Mouse (Mus musculus): ENCODE measurements at regions not wholly inside any gene's neighbourhood (a gene's known extent, or its start where the extent isn't known, plus 50 kb on each side); places are given as distances from the start of the nearest gene placed in this dataset.
A peak's percentile ranks its signal among the peaks of the same experiment; 100 is the strongest.

GRCm38 (mm10) chr3:76014766-76015165, 58.0 kb upstream of the Golim4 start:
- DNase-seq (ENCODE audit: low read depth): no peak

DNA sequence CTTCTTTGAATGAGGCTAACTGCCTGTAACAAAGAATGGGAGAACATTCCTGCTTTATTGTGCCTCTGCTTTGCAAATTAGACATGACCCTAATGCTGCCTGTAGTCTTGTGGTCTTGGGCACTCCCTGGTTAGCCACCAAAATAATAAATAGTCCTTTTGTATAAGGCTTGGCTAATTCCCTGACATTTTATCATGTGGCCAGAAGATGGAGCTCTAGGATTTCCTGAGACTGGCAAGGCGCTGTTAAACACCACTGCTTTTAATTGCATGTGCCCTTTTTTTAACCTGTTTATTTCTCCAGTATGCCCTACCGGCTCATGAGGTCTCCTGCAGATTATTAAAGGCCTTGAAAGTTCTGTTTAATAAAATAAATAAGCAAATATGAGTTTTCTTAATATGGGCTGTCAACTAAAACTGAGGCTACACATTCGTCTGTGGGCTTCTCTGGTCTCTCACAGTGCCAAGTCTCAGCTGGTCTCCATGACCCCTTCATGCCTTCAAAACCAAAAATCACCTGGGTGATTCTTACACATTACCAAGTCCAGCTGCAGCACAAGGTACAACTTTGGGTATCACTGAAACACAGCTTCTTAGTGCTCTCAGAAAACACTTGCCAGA, 51.9 kb upstream of the Golim4 start:
- DNase-seq (ENCODE audit: low read depth): peak; percentile 14

Measured in c-Kit-positive CD71-negative TER-119-negative erythroid progenitor cells, embryonic 14.5 days (primary cell).